Mouse (Mus musculus): ENCODE measurements at regions not wholly inside any gene's neighbourhood (a gene's known extent, or its start where the extent isn't known, plus 50 kb on each side); places are given as distances from the start of the nearest gene placed in this dataset.
A peak's percentile ranks its signal among the peaks of the same experiment; 100 is the strongest.

- DNase-seq: peak; percentile 36 to 69
Observed at GRCm38 (mm10) chr14:39532689-39533088, 59.8 kb upstream of the Nrg3 start.

All from adrenal gland, postnatal 36 days (tissue).